Mouse (Mus musculus) embryo, embryonic 10 days (tissue): Measurements from ENCODE around the gene Grhl3.
A peak's percentile ranks its signal among the peaks of the same experiment; 100 is the strongest.

ENCODE experiments used
- DNase-seq: peaks from one replicate; pipeline ENCODE4 v3.0.0-alpha.2; 2015; ENCODE audit warnings: low spot score

Grhl3 gene

GRCm38 (mm10) chr4:135531236-135531635, 42.2 kb downstream of the Grhl3 start:
- DNase-seq: no peak

GRCm38 (mm10) chr4:135530270-135530669, 43.2 kb downstream of the Grhl3 start:
- DNase-seq: no peak

GRCm38 (mm10) chr4:135526039-135526710, 47.3 kb downstream of the Grhl3 start:
- no peak for DNase-seq

- DNase-seq: no peak
These were observed 48.4 kb downstream of the Grhl3 start for GRCm38 (mm10) chr4:135525057-135525456.

- peak; percentile 70 for DNase-seq
These were observed 49.5 kb downstream of the Grhl3 start for GRCm38 (mm10) chr4:135523939-135524338.

- DNase-seq: no peak
These were observed 53.0 kb downstream of the Grhl3 start for GRCm38 (mm10) chr4:135520421-135520820.

- no peak for DNase-seq
These were observed 55.3 kb downstream of the Grhl3 start for GRCm38 (mm10) chr4:135518135-135518534.

GRCm38 (mm10) chr4:135516351-135517316, 56.8 kb downstream of the Grhl3 start:
- peak; percentile 69 for DNase-seq

GRCm38 (mm10) chr4:135514925-135515324, 58.5 kb downstream of the Grhl3 start:
- DNase-seq: no peak

GRCm38 (mm10) chr4:135513865-135514264, 59.6 kb downstream of the Grhl3 start:
- DNase-seq: no peak

GRCm38 (mm10) chr4:135509515-135509914, 63.9 kb downstream of the Grhl3 start:
- peak; percentile 31 for DNase-seq

GRCm38 (mm10) chr4:135508419-135509039, 64.9 kb downstream of the Grhl3 start:
- DNase-seq: peak; percentile 92

- DNase-seq: peak; percentile 82
These were observed 65.7 kb downstream of the Grhl3 start for GRCm38 (mm10) chr4:135507547-135508350.

GRCm38 (mm10) chr4:135505794-135506193, 67.6 kb downstream of the Grhl3 start:
- no peak for DNase-seq

GRCm38 (mm10) chr4:135501587-135501986, 71.8 kb downstream of the Grhl3 start:
- no peak for DNase-seq

- DNase-seq: no peak
These were observed 73.6 kb downstream of the Grhl3 start for GRCm38 (mm10) chr4:135499831-135500230.

GRCm38 (mm10) chr4:135498136-135498535, 75.3 kb downstream of the Grhl3 start:
- no peak for DNase-seq

GRCm38 (mm10) chr4:135495810-135496209, 77.6 kb downstream of the Grhl3 start:
- DNase-seq: peak; percentile 93

GRCm38 (mm10) chr4:135495397-135495791, 78.0 kb downstream of the Grhl3 start:
- DNase-seq: no peak

- peak; percentile 96 for DNase-seq
These were observed 78.7 kb downstream of the Grhl3 start, which contains the start of the genes Stpg1 and Nipal3 for GRCm38 (mm10) chr4:135494521-135495396. Stpg1 (plus strand) TSS chr4:135494790. Nipal3 (minus strand) TSS chr4:135495038.
